Mouse (Mus musculus) kidney, adult 2 months (tissue): ENCODE results near the gene Arhgdib.

Source experiments
- CTCF ChIP-seq: fragments of 200-500 bp; conservative IDR thresholded peaks from 2 replicates; pipeline ENCODE4 v1.5.1; 2011; ENCODE audit warnings: low read depth, mild to moderate bottlenecking, control low read depth, low read length, moderate library complexity, mixed read lengths; ENCODE audit not compliant: insufficient read depth, insufficient read length
- POLR2A ChIP-seq: fragments of 200-500 bp; IDR thresholded peaks from one replicate; pipeline ENCODE4 v1.6.1; 2011; ENCODE audit warnings: low read depth, low read length, control low read depth

DNA sequence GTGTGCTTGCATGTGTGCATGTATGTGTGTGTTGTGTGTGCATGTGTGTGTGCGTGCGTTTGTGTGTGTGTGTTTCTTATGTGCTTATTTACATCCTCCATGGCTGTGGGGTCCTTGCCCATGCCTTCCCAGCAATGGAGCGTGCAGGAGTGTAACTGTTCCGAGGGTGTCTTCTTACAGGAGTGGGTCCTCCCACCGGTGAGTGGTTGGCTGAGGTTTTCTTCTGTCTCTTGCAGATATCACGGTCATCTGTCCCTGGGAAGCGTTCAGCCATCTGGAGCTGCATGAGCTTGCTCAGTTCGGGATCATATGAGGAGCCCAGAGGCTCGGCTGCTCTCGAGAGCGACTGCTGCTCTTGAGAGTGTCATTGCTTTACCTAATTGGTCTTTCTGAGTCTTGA lies 21.3 kb upstream of the Arhgdib start:
- TF ChIP-seq POLR2A, result no peak
- no peak for TF ChIP-seq CTCF
